In the genomic region with DNA sequence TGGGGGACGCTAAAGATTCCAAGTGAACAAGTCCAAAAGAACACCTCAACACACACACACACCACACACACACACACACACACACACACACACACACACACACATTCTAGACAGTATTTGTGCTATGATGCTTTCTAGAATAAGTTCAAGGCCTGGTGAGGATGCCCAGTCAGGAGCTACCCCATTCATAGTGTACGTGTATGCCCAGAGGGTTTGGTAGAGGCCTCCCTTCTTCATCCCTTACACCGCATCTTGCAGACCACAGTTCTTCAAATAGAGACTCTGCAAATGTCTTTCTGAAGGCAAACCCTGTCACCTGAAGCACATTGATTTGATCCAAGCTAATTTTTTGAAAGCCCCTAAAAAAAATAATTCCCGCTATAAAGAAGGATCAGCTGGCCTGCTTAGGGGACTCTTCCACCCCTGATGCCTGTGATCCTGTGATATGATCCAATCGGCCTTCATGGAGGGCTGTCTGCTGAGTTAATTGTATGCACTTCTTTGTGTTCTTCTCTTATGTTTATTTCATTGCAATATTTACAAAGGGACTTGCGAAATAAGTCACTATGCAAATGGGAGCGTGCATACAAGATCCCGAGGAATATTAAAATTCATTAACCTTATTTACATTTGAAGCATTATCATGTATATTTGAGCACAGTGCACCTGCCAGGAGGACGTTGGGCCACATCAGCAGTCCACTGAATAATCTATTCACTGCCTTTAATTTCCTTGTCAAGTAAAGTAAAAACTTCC, we compare ENCODE assay signal across 13 mouse cellular contexts.
A peak's percentile ranks its signal among the peaks of the same experiment; 100 is the strongest.
DNase-seq lines count a peak whose midpoint lies in the region; ATAC-seq lines count a peak whose summit lies in the region.
"Had no signal": no experiment of that assay in that cellular context is flagged by ENCODE, and none has a peak within 500 bp of the region (broad histone marks: within the 10 kb centered on the region; RNA-seq: fewer than 3 reads in every experiment).

No protein-coding gene starts in this region.

- H3K36me3 ChIP-seq in forebrain, embryonic 12.5 days (replicated peaks), result no peaks in the 10 kb centered on the region
- H3K36me3 ChIP-seq in forebrain, embryonic 10.5 days (replicated peaks), result no peaks in the 10 kb centered on the region
- H3K36me3 ChIP-seq in neural tube, embryonic 12.5 days, result no peaks in the 10 kb centered on the region
- no peaks in the 10 kb centered on the region for H3K36me3 ChIP-seq in midbrain, embryonic 12.5 days
- H3K36me3 ChIP-seq: embryonic facial prominence, embryonic 10.5 days; intestine, embryonic 15.5 days had no signal

- no peak overlapping the region for H3K4me2 ChIP-seq in forebrain, embryonic 12.5 days
- H3K4me2 ChIP-seq in neural tube, embryonic 12.5 days (replicated peaks), result no peak overlapping the region
- H3K4me2 ChIP-seq in midbrain, embryonic 12.5 days (replicated peaks), result no peak overlapping the region
- H3K4me2 ChIP-seq: heart, embryonic 11.5 days; intestine, embryonic 15.5 days had no signal

- no peak for DNase-seq in forebrain, embryonic 10.5 days (ENCODE audit: extremely low spot score, low spot score)
- no peak for DNase-seq in neural tube, embryonic 10.5 days (ENCODE audit: extremely low spot score, low spot score)
- DNase-seq in natural killer cell, adult 2 months (ENCODE audit: low spot score in 2 of 2), result no peak
- no peak for DNase-seq in layer of hippocampus, postnatal 14 days (ENCODE audit: low spot score in 2 of 2)
- DNase-seq: cerebellum, adult 9-11 months had no signal

- no peaks in the 10 kb centered on the region for H3K9me3 ChIP-seq in forebrain, embryonic 12.5 days
- H3K9me3 ChIP-seq in forebrain, embryonic 10.5 days, result no peaks in the 10 kb centered on the region
- H3K9me3 ChIP-seq in neural tube, embryonic 12.5 days, result no peaks in the 10 kb centered on the region
- no peaks in the 10 kb centered on the region for H3K9me3 ChIP-seq in midbrain, embryonic 12.5 days
- H3K9me3 ChIP-seq: embryonic facial prominence, embryonic 10.5 days; intestine, embryonic 15.5 days had no signal

- H3K9ac ChIP-seq in forebrain, embryonic 12.5 days, result no peak overlapping the region
- H3K9ac ChIP-seq in neural tube, embryonic 12.5 days, result no peak overlapping the region
- H3K9ac ChIP-seq in midbrain, embryonic 12.5 days (replicated peaks), result no peak overlapping the region
- H3K9ac ChIP-seq: intestine, embryonic 15.5 days had no signal

- H3K27ac ChIP-seq in forebrain, embryonic 12.5 days, result 0 out of 2 replicates have a peak overlapping the region, but pooled peaks have one; percentile 43
- H3K27ac ChIP-seq in forebrain, embryonic 10.5 days, result no peak overlapping the region
- no peak overlapping the region for H3K27ac ChIP-seq in neural tube, embryonic 12.5 days
- peak overlapping the region; percentile 75 for H3K27ac ChIP-seq in midbrain, embryonic 12.5 days (replicated peaks)
- H3K27ac ChIP-seq: embryonic facial prominence, embryonic 10.5 days; intestine, embryonic 15.5 days had no signal

- 47% methylated on average over 9 of the region's 9 CpGs for WGBS in forebrain, embryonic 12.5 days
- 89% methylated on average over 9 of the region's 9 CpGs for WGBS in forebrain, embryonic 10.5 days
- WGBS in neural tube, embryonic 12.5 days, result 50% methylated on average over 9 of the region's 9 CpGs
- WGBS in midbrain, embryonic 12.5 days, result 46% methylated on average over 9 of the region's 9 CpGs

- H3K4me1 ChIP-seq in forebrain, embryonic 12.5 days, result peaks cover 13% of the 10 kb centered on the region
- H3K4me1 ChIP-seq in forebrain, embryonic 10.5 days, result peaks cover 4% of the 10 kb centered on the region
- no peaks in the 10 kb centered on the region for H3K4me1 ChIP-seq in neural tube, embryonic 12.5 days
- peaks cover 12% of the 10 kb centered on the region; the same call in 1 of the 2 replicates for H3K4me1 ChIP-seq in midbrain, embryonic 12.5 days
- H3K4me1 ChIP-seq: intestine, embryonic 15.5 days had no signal

- H3K4me3 ChIP-seq in forebrain, embryonic 12.5 days (replicated peaks), result no peak overlapping the region
- no peak overlapping the region for H3K4me3 ChIP-seq in forebrain, embryonic 10.5 days
- H3K4me3 ChIP-seq in neural tube, embryonic 12.5 days, result no peak overlapping the region
- no peak overlapping the region for H3K4me3 ChIP-seq in midbrain, embryonic 12.5 days
- H3K4me3 ChIP-seq: embryonic facial prominence, embryonic 10.5 days; intestine, embryonic 15.5 days; myocyte had no signal

- H3K27me3 ChIP-seq in forebrain, embryonic 12.5 days, result no peaks in the 10 kb centered on the region
- H3K27me3 ChIP-seq in forebrain, embryonic 10.5 days (ENCODE audit: poor library complexity, severe bottlenecking), result no peaks in the 10 kb centered on the region
- H3K27me3 ChIP-seq in neural tube, embryonic 12.5 days (replicated peaks), result no peaks in the 10 kb centered on the region
- no peaks in the 10 kb centered on the region for H3K27me3 ChIP-seq in midbrain, embryonic 12.5 days
- H3K27me3 ChIP-seq: intestine, embryonic 15.5 days had no signal

- no peak for ATAC-seq in forebrain, embryonic 12.5 days (ENCODE audit: low FRiP score)
- peak; percentile 46; the same call in 1 of the 2 replicates for ATAC-seq in neural tube, embryonic 12.5 days (ENCODE audit: low FRiP score, low read depth)
- peak; percentile 91 for ATAC-seq in midbrain, embryonic 12.5 days (ENCODE audit: low FRiP score, low read depth)
- ATAC-seq in cerebellum, adult (ENCODE audit: insufficient number of reproducible peaks, low FRiP score, low TSS enrichment), result no peak

Comparison
In these comparisons a context has a peak if more than half of its experiments do, and no peak if none do; other contexts are left out.
1. H3K27ac ChIP-seq: peak in forebrain, embryonic 12.5 days (single experiment) and midbrain, embryonic 12.5 days (single experiment); none in forebrain, embryonic 10.5 days (single experiment) and neural tube, embryonic 12.5 days (single experiment).
2. ATAC-seq: peak in neural tube, embryonic 12.5 days (single experiment) and midbrain, embryonic 12.5 days (single experiment); none in forebrain, embryonic 12.5 days (single experiment) and cerebellum, adult (single experiment).